Mouse (Mus musculus) E14TG2a.4 (cell line): ENCODE results near the gene Gm5901.
"Not testable (repeated sequence)": the region's sequence is repeated elsewhere in the genome, so short reads cannot be mapped to it uniquely, and the experiment has no call there.

ENCODE experiments used
- H3K27me3 ChIP-seq: 2 replicates; pipeline ENCODE4 v1.6.1; 2014; ENCODE audit warnings: low read length, control low read depth; ENCODE audit not compliant: insufficient read depth
- H3K36me3 ChIP-seq: 2 replicates; pipeline ENCODE4 v1.6.1; 2014; ENCODE audit warnings: low read length, control low read depth; ENCODE audit not compliant: insufficient read depth
- H3K4me1 ChIP-seq: replicated peaks from 2 replicates; pipeline ENCODE4 v1.6.1; 2014; ENCODE audit warnings: low read depth, low read length, control low read depth
- H3K4me3 ChIP-seq: replicated peaks from 2 replicates; pipeline ENCODE4 v1.5.1; 2014; ENCODE audit warnings: mild to moderate bottlenecking, low read length
- H3K9me3 ChIP-seq: 2 replicates; pipeline ENCODE4 v1.6.1; 2014; ENCODE audit warnings: low read length, control low read depth
- CTCF ChIP-seq: conservative IDR thresholded peaks from 2 replicates; pipeline ENCODE4 v1.5.1; 2014; ENCODE audit warnings: low read length
- NANOG ChIP-seq: IDR thresholded peaks from 2 replicates; pipeline ENCODE4 v1.6.1; 2014; ENCODE audit warnings: borderline replicate concordance, low read length, mixed read lengths
- POU5F1 ChIP-seq: IDR thresholded peaks from 2 replicates; pipeline ENCODE4 v1.6.1; 2014; ENCODE audit warnings: low read length, borderline replicate concordance

Gene Gm5901

DNA sequence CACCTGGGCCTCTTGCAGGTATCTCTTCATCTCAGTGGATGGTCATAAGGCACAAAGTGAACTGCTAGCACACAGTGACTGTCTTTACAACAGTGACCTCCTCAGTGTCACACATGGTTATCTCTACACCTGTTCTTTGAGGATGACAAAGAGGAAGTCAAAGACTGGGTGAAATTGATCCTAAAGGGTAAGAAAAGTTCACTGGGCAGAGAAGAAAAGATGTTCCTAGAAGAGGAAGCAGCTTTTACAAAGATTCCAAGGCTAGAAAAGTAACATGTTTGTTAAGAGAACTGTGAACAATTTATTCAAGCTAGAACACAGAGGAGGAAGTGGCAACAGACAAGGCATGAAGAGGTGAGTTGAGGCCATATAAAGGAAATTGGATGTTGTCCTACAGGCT, 21.3 kb downstream of the Gm5901 start:
- Histone ChIP-seq H3K4me3 (no peak overlapping the region), H3K36me3 (peaks cover 43% of the 10 kb centered on the region), H3K9me3 (no peaks in the 10 kb centered on the region), H3K4me1 (peaks cover 21% of the 10 kb centered on the region), H3K27me3 (no peaks in the 10 kb centered on the region)
- TF ChIP-seq POU5F1 (no peak), NANOG (no peak), CTCF (no peak)

DNA sequence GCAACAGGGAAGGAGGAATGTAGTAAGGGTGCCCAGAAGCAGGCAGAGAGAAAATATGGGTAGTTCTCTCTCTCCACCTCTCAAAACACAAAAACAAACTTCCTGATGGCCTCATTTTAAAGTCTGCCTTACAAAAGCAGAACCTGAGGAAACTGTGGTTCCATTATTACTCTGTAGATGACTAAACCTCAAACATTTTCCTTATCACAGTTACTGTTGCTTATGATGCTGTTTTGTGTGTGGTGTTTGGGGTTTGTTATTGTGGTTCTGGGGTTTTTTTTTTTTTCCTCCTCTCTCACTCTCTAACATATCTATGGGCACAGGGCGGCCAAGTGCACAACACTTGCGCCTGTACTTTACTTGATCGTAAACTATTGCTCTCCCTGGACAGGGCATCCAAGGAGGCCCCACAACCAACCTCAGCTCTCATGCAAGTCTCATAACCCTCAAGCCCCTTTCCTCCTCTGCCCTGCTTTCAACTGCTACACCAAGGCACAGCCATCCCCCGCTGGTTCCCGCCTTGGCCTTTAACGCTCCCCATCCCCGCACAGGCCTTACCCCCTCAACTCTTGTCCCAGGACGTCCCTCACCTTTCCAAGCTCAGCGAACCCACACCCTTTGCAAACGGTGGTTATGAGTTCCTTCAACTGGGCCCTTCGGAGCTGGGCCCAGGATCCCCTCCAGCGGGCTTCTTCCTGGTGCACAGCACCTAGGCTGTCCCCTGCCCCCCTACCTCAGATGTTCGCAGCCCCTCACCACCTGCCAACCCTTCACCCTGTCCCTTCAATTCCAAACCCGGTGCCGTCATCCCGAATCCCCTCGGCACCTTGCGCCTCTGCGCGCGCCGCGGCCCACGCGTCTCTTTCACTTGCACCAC, 24.5 kb downstream of the Gm5901 start:
- peaks cover 30% of the 10 kb centered on the region for H3K36me3 ChIP-seq
- no peak for TF ChIP-seq CTCF
- TF ChIP-seq NANOG = no peak
- no peak for TF ChIP-seq POU5F1
- H3K27me3 ChIP-seq = no peaks in the 10 kb centered on the region
- H3K4me3 ChIP-seq = peak overlapping the region; percentile 95
- peaks cover 48% of the 10 kb centered on the region for H3K4me1 ChIP-seq
- H3K9me3 ChIP-seq = no peaks in the 10 kb centered on the region

DNA sequence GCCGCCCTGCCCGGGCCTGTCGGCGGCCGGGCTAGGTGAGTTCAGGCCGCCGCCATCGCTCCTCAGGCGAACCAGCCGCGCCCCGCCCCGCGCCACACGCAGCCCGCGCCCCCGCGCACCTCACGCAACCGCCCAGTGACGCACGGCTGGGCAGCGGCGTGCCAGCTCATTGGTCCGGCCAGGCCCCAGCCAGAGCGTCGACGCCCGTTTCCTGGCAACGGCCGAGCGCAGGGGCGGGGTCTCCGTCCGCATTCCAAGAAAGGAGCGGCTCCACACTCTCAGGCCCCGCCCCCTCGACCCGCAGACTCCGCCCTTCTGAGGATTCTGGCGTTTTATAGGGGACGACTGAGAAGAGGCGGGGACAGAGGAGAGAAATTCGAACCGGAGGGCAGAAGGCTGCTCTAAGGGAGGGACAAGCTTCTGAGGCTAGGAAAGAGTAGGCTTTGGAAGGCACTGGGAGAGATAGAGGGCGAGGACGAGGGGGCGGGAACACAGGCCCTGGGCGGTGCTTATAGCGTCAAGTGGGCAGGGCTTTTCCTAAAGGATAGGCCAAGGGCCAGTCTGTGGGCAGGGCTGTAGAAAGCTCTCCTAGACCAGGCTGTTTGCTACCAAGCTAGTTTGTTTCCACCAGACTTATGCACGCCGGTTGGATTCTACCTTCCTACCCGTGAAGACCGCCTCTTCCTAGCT, 25.2 kb downstream of the Gm5901 start, which contains the start of gene Fam160a2:
Gene Fam160a2 (minus strand): TSS at position 120 of the 690 bp plus-strand sequence.
- H3K36me3 ChIP-seq = peaks cover 24% of the 10 kb centered on the region
- H3K27me3 ChIP-seq = 0 out of 2 replicates have a peak, but pooled peaks cover 5% of the 10 kb centered on the region
- H3K4me1 ChIP-seq = peaks cover 55% of the 10 kb centered on the region
- H3K9me3 ChIP-seq = no peaks in the 10 kb centered on the region
- TF ChIP-seq CTCF (no peak), NANOG (no peak), POU5F1 (no peak)
- H3K4me3 ChIP-seq = peak within 1 kb of the TSS; percentile 95

DNA sequence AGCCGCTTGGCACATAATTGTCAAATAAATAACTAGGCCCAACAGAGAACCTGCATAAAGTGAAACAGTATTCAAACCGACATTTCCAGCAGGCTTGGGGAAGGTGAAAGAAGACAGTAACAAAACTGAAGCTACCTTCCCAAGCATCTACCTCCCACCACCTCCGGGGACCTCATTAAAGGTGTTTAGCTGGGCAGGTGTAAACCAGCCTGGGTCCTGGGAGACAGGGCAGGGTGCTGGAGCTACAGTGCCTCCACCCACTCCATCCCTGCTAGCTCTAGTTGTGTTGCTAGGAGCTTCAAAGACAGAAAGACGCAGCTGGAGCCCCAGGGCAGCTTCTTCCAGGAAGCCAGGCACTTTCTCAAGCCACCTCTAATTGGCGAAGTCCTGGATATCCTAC, 29.4 kb downstream of the Gm5901 start, which contains the start of gene Cnga4:
Gene Cnga4 (plus strand): TSS at position 301 of the 400 bp plus-strand sequence.
- Histone ChIP-seq H3K4me1 (peaks cover 49% of the 10 kb centered on the region), H3K27me3 (peaks cover 26% of the 10 kb centered on the region), H3K9me3 (no peaks in the 10 kb centered on the region), H3K36me3 (no peaks in the 10 kb centered on the region), H3K4me3 (no peak within 1 kb of the TSS)
- TF ChIP-seq NANOG = no peak
- no peak for TF ChIP-seq CTCF
- no peak for TF ChIP-seq POU5F1

DNA sequence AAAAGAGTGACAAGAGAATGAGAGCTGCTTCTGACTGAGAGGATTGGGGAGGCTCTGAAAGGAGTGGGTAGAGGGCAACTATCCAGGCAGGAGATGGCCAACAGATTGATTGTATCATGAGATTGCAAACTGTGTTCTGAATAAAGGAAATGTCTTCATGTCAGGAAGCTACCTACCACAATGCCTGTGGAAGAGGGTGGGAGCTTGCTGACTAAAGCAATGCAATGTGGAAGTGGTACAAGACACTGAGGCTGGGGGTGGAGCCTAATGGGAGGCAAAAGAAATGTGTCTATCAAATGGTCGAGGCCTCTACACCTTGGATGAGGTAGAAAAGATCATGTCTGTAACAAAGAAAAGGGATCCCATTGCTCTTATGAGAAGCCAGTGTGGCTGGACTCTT, 31.5 kb downstream of the Gm5901 start:
- H3K4me1 ChIP-seq = peaks cover 39% of the 10 kb centered on the region

DNA sequence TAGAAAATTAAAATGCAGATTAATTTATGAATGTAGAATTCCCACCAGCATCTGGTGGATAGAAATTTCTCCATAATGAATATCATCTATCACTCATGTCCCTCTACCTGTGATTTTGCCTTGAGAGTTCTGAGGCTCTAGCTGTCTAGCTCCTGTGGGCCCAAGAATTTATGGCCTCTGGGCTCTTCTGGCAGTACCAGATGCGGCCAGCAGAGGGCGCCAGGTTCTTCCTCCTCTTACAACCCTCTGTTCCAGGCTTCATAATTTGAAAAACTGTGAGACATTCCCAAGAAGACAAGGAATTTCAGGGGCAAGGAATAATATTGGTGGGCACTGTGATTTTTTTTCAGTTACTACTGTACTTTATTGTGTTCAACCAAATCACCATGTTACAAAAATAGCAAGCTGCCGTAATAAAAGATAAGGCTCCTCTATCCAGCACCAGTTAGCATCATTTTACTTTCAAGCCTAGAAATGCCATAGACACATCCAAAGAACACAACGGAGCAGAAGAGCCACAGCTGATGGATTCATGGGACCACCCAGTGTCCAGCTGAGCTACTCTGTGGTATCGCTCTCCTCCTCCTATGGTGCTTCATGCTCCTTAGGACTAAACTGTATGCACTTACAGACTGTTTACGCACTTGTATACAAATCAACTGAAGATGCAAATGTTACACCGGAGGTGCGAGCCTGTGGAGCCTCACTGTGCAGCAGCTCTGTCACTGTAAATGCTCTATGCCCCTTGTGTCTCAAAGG, 37.2 kb downstream of the Gm5901 start:
- Histone ChIP-seq H3K27me3 (peaks cover 28% of the 10 kb centered on the region), H3K4me1 (peaks cover 13% of the 10 kb centered on the region)
- TF ChIP-seq CTCF = peak; percentile 98
- not testable (repeated sequence) for H3K4me3 ChIP-seq, H3K9me3 ChIP-seq, H3K36me3 ChIP-seq

More for the DNA sequence above, 31.5 kb downstream of the Gm5901 start:
- Histone ChIP-seq H3K36me3 (no peaks in the 10 kb centered on the region), H3K4me3 (no peak overlapping the region), H3K9me3 (no peaks in the 10 kb centered on the region), H3K27me3 (peaks cover 32% of the 10 kb centered on the region)
- TF ChIP-seq NANOG (no peak), POU5F1 (no peak), CTCF (no peak)

DNA sequence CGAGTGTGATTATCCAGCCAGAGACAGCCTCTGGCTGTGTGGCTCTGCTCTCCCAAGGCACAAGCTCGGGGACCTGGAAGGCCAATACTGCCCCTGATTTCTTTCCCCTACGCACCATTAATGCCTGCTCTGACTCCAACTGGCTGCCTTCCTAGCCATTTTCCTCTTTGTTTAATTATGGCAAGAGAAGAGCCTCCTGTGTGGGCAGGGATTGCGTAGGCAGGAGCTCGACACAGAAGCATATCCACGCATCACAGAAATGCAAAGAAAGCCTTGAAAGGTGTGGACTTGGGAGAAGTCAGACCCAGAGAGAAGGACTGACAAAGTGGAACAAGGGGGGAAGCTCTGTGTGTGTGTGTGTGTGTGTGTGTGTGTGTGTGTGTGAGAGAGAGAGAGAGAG, 39.5 kb downstream of the Gm5901 start:
- no peak overlapping the region for H3K4me3 ChIP-seq
- H3K4me1 ChIP-seq = peaks cover 13% of the 10 kb centered on the region
- H3K36me3 ChIP-seq = no peaks in the 10 kb centered on the region
- H3K27me3 ChIP-seq = peaks cover 24% of the 10 kb centered on the region
- TF ChIP-seq NANOG (no peak), CTCF (no peak), POU5F1 (no peak)
- no peaks in the 10 kb centered on the region for H3K9me3 ChIP-seq

DNA sequence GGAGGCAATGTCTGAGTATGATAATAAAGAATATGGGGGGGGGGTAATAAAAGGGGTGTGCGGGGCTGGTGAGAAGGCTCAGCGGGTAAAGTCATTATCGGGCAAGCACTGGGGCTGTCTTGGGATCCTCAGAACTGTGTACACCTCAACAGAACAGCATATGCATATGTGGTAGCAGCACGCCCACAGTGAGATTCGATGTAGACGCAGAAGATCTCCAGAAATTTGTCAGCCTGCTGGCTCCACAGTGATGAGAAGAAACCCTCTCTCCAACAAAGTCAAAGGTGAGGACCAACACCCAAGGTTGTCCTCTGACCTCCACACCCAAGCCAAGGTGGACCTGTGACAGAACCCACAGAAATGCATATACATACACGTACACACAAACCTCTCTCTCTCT, 41.7 kb downstream of the Gm5901 start:
- H3K4me1 ChIP-seq = peaks cover 13% of the 10 kb centered on the region
- no peak overlapping the region for H3K4me3 ChIP-seq
- H3K27me3 ChIP-seq = peaks cover 26% of the 10 kb centered on the region
- TF ChIP-seq NANOG (no peak), CTCF (no peak), POU5F1 (no peak)
- H3K9me3 ChIP-seq = no peaks in the 10 kb centered on the region
- no peaks in the 10 kb centered on the region for H3K36me3 ChIP-seq
